Mouse (Mus musculus) frontal cortex, adult (tissue): ENCODE measurements at regions not wholly inside any gene's neighbourhood (a gene's known extent, or its start where the extent isn't known, plus 50 kb on each side); places are given as distances from the start of the nearest gene placed in this dataset.

Experiments
- ATAC-seq: cut with Nextera tagmentation; 2 replicates; pipeline ENCODE4 v1.9.2; 2017; ENCODE audit warnings: mild to moderate bottlenecking, moderate library complexity, mixed read lengths; ENCODE audit not compliant: low TSS enrichment

DNA sequence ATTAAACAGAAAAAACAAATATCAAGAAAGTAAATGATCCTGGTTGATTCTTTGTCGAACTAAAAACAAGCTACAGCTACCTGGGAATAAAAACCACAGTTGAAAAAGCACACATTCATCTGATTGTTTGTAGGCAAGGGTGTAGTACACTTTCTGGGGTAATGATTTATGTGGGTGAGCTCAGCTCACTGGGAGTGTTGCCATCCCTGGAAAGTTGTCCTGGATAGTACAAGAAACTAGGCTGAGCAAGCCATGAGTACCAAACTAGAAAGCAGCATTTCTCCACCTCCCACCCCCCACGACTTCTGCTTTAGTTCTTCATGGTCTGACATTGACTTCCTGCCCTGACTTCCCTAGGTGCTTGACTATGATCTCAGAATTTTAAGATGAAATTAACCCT is 967.6 kb downstream of the Plod2 start:
- ATAC-seq = peak; percentile 96

DNA sequence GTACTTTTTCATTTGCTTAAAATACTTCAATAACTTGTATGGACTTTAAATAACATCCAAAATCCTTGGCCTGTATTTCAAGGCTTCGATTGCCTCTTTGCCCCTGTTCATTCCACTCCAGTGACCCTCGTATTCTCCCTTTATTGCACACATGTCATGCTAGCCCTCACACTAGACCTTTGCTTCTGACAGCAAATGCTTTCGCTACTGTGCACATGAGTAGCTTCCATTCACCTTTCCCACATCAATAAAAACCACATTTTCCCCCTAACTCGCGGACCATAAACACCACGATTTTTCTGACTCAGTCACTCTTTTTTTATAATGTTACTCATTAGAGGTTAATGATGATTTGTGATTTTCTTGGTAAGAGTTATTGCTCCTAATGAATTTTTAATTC is 982.0 kb downstream of the Plod2 start:
- ATAC-seq = no peak

GRCm38 (mm10) chr9:93525132-93525531 is 983.1 kb downstream of the Plod2 start:
- ATAC-seq = no peak

- ATAC-seq = no peak
These were observed 988.8 kb downstream of the Plod2 start for GRCm38 (mm10) chr9:93530646-93531320.
